Mouse (Mus musculus): ENCODE results near the gene Gm2001. TPM values are rescaled to one million over a fixed set of nuclear protein-coding genes. Genes with fewer than 3 reads are reported as not detected.
"Not testable (repeated sequence)": the region's sequence is repeated elsewhere in the genome, so short reads cannot be mapped to it uniquely, and the experiment has no call there.

The Gm2001 gene
- polyA plus RNA-seq (2012; ENCODE audit: insufficient read depth, insufficient read length, low replicate concordance, missing spikeins) = not detected in 2 replicates

DNA sequence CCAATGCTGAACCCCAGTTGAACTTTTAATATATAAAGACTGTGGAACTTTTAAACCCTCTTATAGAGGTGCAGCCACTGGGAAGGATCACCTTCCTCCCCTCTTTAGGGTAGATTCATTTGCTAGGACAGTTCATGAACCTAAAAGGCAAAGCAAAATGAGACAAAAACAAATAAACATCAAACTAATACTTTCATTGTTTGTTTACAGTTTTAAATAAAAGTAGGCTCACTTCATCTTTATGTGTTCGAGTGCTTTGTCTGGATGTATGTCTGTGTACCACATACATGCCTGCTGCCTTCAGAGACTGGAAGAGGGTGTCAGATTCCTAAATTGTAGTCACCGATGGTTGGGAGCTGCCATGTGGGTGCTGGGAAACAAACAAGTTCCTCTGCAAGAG is at the start of gene Gm2001:
Gm2001 (minus strand) TSS at position 101 of the 400 bp plus-strand sequence.
- not testable (repeated sequence) for H3K4me1 ChIP-seq (ENCODE audit: control insufficient read depth, insufficient read depth, low read length); H3K4me3 ChIP-seq (ENCODE audit: insufficient read depth, low read depth, low read length); H3K27ac ChIP-seq (ENCODE audit: insufficient read depth, low read depth, low read length)
- 91% methylated on average over 2 of the region's 2 CpGs for whole genome bisulfite sequencing

DNA sequence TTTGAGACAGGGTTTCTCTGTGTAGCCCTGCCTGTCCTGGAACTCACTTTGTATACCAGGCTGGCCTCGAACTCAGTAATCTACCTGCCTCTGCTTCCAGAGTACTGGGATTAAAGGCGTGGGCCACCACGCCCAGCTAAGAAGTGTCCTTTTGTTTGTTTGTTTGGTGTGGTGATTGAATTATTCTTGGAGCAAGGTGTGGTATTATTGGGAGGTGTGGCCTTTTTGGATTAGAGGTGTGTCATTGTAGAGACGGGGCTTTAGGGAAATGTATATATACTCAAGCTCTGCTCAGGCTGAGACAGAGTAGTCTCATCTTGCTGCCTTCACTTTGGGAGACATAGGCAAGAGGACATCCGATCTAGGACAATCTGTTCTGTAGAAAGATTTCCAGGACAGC is 31.6 kb upstream of the Gm2001 start, which contains the start of gene Gm2016:
Gm2016 (plus strand) TSS at position 301 of the 400 bp plus-strand sequence.
- H3K4me1 ChIP-seq (ENCODE audit: control insufficient read depth, insufficient read depth, low read length); H3K4me3 ChIP-seq (ENCODE audit: insufficient read depth, low read depth, low read length); H3K27ac ChIP-seq (ENCODE audit: insufficient read depth, low read depth, low read length): not testable (repeated sequence)
- WGBS = 86% methylated on average over 5 of the region's 5 CpGs

DNA sequence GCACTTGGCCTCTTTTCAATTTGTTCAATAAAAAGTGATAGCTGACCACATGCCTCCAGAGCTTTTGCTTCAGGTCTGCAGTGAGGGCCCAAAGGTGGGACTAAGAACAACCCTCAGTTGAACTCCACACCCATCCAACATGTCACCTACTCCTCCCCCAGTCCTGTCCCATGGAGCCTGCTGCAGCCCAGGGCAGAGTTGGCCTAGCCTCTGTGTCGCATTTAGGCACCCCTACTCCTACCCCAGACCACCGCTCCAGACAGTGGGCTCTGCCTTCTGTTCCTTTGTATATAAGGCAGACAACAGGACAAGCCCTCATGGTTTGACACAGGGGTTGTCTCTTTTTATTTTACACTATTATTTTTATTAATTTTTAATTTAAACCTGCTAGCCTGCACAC is 21.9 kb upstream of the Gm2001 start:
- WGBS = 82% methylated on average over 2 of the region's 2 CpGs
- H3K4me1 ChIP-seq (ENCODE audit: control insufficient read depth, insufficient read depth, low read length); H3K4me3 ChIP-seq (ENCODE audit: insufficient read depth, low read depth, low read length); H3K27ac ChIP-seq (ENCODE audit: insufficient read depth, low read depth, low read length): not testable (repeated sequence)

DNA sequence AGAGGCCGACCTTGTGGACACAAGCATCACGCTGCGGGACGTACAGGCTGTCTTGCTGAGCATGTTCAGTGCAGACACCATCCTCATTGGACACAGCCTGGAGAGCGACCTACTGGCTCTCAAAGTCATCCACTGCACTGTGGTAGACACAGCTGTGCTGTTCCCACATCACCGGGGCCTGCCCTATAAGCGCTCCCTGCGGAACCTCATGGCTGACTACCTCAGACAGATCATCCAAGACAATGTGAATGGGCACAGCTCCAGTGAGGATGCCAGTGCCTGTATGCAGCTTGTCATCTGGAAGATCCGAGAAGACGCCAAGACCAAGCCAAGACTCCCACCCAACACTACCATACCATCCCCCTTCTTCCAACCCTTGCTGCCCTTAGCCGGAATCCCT is 21.5 kb upstream of the Gm2001 start:
- not testable (repeated sequence) for H3K4me1 ChIP-seq (ENCODE audit: control insufficient read depth, insufficient read depth, low read length); H3K27ac ChIP-seq (ENCODE audit: insufficient read depth, low read depth, low read length); H3K4me3 ChIP-seq (ENCODE audit: insufficient read depth, low read depth, low read length)
- 95% methylated on average over 10 of the region's 11 CpGs for WGBS

DNA sequence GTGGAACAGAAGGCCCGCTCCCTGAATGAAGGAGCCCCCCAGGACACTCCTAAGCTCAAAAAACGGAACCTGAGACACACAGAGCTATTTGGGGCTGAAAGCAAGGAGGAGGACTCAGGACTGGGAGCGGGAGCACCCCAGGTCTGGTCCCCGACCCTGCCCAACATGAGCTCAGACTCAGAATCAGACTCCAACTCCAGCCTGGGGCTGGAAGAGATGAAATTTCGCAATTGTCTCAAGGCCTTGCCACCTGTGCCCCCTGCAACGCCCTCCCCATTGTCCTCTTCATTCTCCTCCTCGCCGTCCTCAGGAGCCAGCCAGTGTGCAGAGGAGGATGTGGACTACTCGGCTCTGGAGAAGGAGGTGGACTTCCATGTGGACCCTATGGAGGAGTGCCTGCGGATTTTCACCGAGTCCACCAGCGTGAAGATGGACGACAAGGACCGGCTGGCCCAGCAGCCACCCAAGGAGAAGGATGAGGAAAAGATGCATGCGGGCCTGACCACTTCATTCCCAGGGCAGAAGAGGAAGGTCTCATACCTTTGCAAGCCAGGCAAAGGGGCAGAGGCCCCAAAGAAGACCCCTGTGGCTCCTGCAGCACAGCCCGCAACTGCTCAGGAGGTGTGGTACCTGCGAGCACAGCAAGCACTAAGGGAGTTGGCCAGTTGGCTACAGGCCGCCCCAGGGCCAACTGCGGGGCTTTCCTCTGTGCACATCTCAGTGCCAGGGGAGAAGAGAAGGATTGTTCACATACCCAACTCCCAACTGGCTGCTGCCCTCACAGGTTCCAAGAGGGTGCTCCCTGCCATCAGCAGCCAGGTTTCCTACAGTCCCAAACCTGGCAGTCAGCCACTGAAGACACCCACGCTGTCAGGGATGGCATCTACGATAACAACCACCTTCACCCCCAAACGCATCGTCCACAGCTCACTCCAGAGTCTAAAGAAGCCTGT is 19.9 kb upstream of the Gm2001 start:
- H3K27ac ChIP-seq (ENCODE audit: insufficient read depth, low read depth, low read length); H3K4me1 ChIP-seq (ENCODE audit: control insufficient read depth, insufficient read depth, low read length); H3K4me3 ChIP-seq (ENCODE audit: insufficient read depth, low read depth, low read length): not testable (repeated sequence)
- WGBS = 87% methylated on average over 23 of the region's 23 CpGs

DNA sequence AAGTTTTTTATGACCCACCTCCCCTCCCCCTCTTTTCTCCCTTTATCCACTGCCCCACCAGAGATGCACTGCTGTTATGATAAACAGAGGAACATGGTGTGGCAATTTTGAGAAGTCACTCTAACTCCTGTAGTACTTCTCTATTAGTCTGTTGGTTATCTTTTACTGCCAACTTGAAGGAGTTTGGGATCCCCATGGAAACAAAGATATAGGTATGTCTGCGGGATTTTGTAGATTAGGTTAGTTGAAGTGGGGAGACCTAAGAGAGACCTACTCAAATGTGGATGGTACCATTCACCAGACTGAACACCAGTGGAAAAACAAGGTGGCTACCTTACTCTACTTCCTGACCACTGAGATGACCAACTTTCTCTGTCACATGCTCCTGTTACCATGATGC is 13.9 kb upstream of the Gm2001 start:
- not testable (repeated sequence) for H3K27ac ChIP-seq (ENCODE audit: insufficient read depth, low read depth, low read length); H3K4me3 ChIP-seq (ENCODE audit: insufficient read depth, low read depth, low read length); H3K4me1 ChIP-seq (ENCODE audit: control insufficient read depth, insufficient read depth, low read length)
- 83% methylated on average over 1 of the region's 1 CpGs for WGBS

DNA sequence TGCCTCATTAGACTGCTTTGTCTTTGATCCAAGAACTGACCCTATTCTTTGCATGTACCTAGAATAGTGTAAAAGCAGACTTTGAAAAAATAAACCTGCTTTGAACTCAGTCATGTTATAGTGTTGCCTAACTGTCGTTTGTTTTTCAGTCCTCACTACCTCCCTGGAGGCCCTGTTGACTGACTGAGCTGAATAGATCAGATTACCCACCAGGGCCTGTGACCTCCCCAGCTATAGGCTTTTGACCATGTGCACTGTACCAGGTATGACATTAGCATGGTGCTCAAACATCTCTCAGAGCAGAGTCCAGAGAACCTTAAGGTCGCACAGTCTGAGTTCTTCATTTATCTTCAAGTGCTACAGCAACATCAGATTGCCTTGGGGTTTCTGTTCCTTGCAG is 8.5 kb upstream of the Gm2001 start:
- not testable (repeated sequence) for H3K27ac ChIP-seq (ENCODE audit: insufficient read depth, low read depth, low read length); H3K4me1 ChIP-seq (ENCODE audit: control insufficient read depth, insufficient read depth, low read length); H3K4me3 ChIP-seq (ENCODE audit: insufficient read depth, low read depth, low read length)
- WGBS = no CpG with 5 or more reads among the region's 2 CpGs

DNA sequence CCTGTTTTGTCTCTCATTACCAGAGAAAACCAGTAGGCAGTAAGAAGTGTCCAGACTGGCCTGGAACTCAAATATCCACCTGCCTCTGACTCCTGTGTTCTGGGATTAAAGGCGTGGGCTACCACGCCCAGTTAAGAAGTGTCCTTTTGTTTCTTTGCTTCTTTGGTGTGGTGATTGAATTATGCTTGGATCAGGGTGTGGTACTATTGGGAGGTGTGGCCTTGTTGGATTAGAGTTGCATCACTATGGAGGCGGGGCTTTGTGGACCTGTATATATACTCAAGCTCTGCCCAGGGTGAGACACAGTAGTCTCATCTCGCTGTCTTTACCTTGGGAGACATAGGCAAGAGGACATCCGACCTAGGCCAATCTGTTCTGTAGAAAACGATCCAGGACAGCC is 25.9 kb downstream of the Gm2001 start, which contains the start of gene BB287469:
BB287469 (plus strand) TSS at position 301 of the 400 bp plus-strand sequence.
- 94% methylated on average over 5 of the region's 6 CpGs for WGBS

DNA sequence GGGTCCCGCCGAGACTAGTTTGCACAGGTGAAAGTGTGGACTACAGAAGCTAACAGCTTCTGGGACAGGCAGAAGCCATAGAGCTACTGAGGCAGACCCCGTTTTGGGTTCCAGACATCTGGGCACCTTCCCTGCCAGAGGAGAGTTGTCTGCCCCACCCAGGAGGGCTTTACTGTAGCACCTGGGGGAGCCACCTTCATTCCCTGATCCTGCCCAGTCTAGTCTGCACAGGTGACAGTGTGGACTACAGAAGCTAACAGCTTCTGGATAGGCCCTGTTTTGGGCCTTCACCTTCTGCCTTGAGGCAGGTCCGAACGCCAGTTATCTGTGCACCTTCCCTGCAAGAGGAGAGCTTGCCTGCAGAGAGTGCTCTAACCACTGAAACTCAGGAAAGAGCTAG is 44.2 kb downstream of the Gm2001 start:
- not testable (repeated sequence) for H3K4me1 ChIP-seq (ENCODE audit: control insufficient read depth, insufficient read depth, low read length); H3K4me3 ChIP-seq (ENCODE audit: insufficient read depth, low read depth, low read length); H3K27ac ChIP-seq (ENCODE audit: insufficient read depth, low read depth, low read length)
- 91% methylated on average over 5 of the region's 5 CpGs for WGBS

More for the DNA sequence above, 25.9 kb downstream of the Gm2001 start, which contains the start of gene BB287469:
- not testable (repeated sequence) for H3K27ac ChIP-seq (ENCODE audit: insufficient read depth, low read depth, low read length); H3K4me1 ChIP-seq (ENCODE audit: control insufficient read depth, insufficient read depth, low read length); H3K4me3 ChIP-seq (ENCODE audit: insufficient read depth, low read depth, low read length)

DNA sequence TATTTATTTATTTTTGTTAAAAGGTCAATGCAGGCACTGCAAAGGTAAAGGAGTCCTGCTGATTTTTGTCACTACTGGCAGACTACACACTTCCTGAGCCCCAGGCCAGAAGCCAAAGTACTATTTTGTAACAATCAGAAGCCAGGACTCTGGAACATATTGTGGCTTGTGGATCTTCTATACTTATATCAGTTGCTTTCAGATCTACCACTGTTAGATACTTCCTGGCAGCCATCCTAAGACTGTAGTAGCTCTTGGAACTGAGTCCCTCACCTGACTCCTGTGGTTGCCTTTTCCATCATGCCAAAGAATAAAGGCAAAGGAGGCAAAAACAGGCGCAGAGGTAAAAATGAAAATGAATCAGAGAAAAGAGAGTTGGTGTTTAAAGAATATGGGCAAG is 46.9 kb downstream of the Gm2001 start, which contains the start of gene Gm21936:
Gm21936 (plus strand) TSS at position 301 of the 400 bp plus-strand sequence.
- WGBS = 90% methylated on average over 1 of the region's 1 CpGs
- not testable (repeated sequence) for H3K4me3 ChIP-seq (ENCODE audit: insufficient read depth, low read depth, low read length); H3K4me1 ChIP-seq (ENCODE audit: control insufficient read depth, insufficient read depth, low read length); H3K27ac ChIP-seq (ENCODE audit: insufficient read depth, low read depth, low read length)

Other genes with a start within 250 kb of the Gm2001 start
- gene Oog1, start 239.7 kb downstream of the Gm2001 start, polyA plus RNA-seq (2012; ENCODE audit: insufficient read depth, insufficient read length, low replicate concordance, missing spikeins) = not detected in 2 replicates
- not detected in 2 replicates for gene Gm4027, start 223.5 kb downstream of the Gm2001 start, polyA plus RNA-seq (2012; ENCODE audit: insufficient read depth, insufficient read length, low replicate concordance, missing spikeins)
- not detected in 2 replicates for gene Gm16381, start 197.7 kb downstream of the Gm2001 start, polyA plus RNA-seq (2012; ENCODE audit: insufficient read depth, insufficient read length, low replicate concordance, missing spikeins)
- gene Gm21319, start 66.6 kb downstream of the Gm2001 start, polyA plus RNA-seq (2012; ENCODE audit: insufficient read depth, insufficient read length, low replicate concordance, missing spikeins) = not detected in 2 replicates
- gene Gm21936, start 46.8 kb downstream of the Gm2001 start, polyA plus RNA-seq (2012; ENCODE audit: insufficient read depth, insufficient read length, low replicate concordance, missing spikeins) = not detected in 2 replicates
- gene BB287469, start 25.8 kb downstream of the Gm2001 start, polyA plus RNA-seq (2012; ENCODE audit: insufficient read depth, insufficient read length, low replicate concordance, missing spikeins) = not detected in 2 replicates
- not detected in 2 replicates for gene Gm2016, start 31.7 kb upstream of the Gm2001 start, polyA plus RNA-seq (2012; ENCODE audit: insufficient read depth, insufficient read length, low replicate concordance, missing spikeins)
- gene Gm2022, start 53.0 kb upstream of the Gm2001 start, polyA plus RNA-seq (2012; ENCODE audit: insufficient read depth, insufficient read length, low replicate concordance, missing spikeins) = not detected in 2 replicates
- gene Gm2035, start 77.5 kb upstream of the Gm2001 start, polyA plus RNA-seq (2012; ENCODE audit: insufficient read depth, insufficient read length, low replicate concordance, missing spikeins) = not detected in 2 replicates
- gene Gm2042, start 111.7 kb upstream of the Gm2001 start, polyA plus RNA-seq (2012; ENCODE audit: insufficient read depth, insufficient read length, low replicate concordance, missing spikeins) = not detected in 2 replicates
- gene Gm2075, start 169.5 kb upstream of the Gm2001 start, polyA plus RNA-seq (2012; ENCODE audit: insufficient read depth, insufficient read length, low replicate concordance, missing spikeins) = not detected in 2 replicates
- gene Gm6803, start 176.4 kb upstream of the Gm2001 start, polyA plus RNA-seq (2012; ENCODE audit: insufficient read depth, insufficient read length, low replicate concordance, missing spikeins) = not detected in 2 replicates
- gene Gm2056, start 184.7 kb upstream of the Gm2001 start, polyA plus RNA-seq (2012; ENCODE audit: insufficient read depth, insufficient read length, low replicate concordance, missing spikeins) = not detected in 2 replicates
- not detected in 2 replicates for gene Gm16368, start 241.4 kb upstream of the Gm2001 start, polyA plus RNA-seq (2012; ENCODE audit: insufficient read depth, insufficient read length, low replicate concordance, missing spikeins)

Data from olfactory bulb, adult 2 months (tissue).